Mouse (Mus musculus): ENCODE measurements around the gene Ube2s.
"Not testable (repeated sequence)": the region's sequence is repeated elsewhere in the genome, so short reads cannot be mapped to it uniquely, and the experiment has no call there.

Ube2s gene

GRCm38 (mm10) chr7:4821690-4822089 is 9.3 kb upstream of the Ube2s start:
- DNase-seq (ENCODE audit: low read depth, low spot score) = no peak

- DNase-seq (ENCODE audit: low read depth, low spot score) = not testable (repeated sequence)
Measured at GRCm38 (mm10) chr7:4820925-4821324, 8.5 kb upstream of the Ube2s start.

- peak; percentile 21 for DNase-seq (ENCODE audit: low read depth, low spot score)
Measured at GRCm38 (mm10) chr7:4816559-4816958, 4.2 kb upstream of the Ube2s start.

GRCm38 (mm10) chr7:4813105-4813791 is 858 bp upstream of the Ube2s start:
- DNase-seq (ENCODE audit: low read depth, low spot score) = no peak

- peak; percentile 62 for DNase-seq (ENCODE audit: low read depth, low spot score)
Measured at GRCm38 (mm10) chr7:4811842-4812302, 518 bp downstream of the Ube2s start.

- not testable (repeated sequence) for DNase-seq (ENCODE audit: low read depth, low spot score)
Measured at GRCm38 (mm10) chr7:4811131-4811530, 1.3 kb downstream of the Ube2s start.

- DNase-seq (ENCODE audit: low read depth, low spot score) = peak; percentile 79
Measured at GRCm38 (mm10) chr7:4806716-4807115, 5.7 kb downstream of the Ube2s start.

- no peak for DNase-seq (ENCODE audit: low read depth, low spot score)
Measured at GRCm38 (mm10) chr7:4802247-4802646, 10.1 kb downstream of the Ube2s start.

- DNase-seq (ENCODE audit: low read depth, low spot score) = peak; percentile 68
Measured at GRCm38 (mm10) chr7:4795767-4796433, 16.5 kb downstream of the Ube2s start.

GRCm38 (mm10) chr7:4794631-4795168 is 17.7 kb downstream of the Ube2s start:
- no peak for DNase-seq (ENCODE audit: low read depth, low spot score)

GRCm38 (mm10) chr7:4793674-4794073 is 18.7 kb downstream of the Ube2s start:
- DNase-seq (ENCODE audit: low read depth, low spot score) = no peak

GRCm38 (mm10) chr7:4793248-4793647 is 19.1 kb downstream of the Ube2s start:
- DNase-seq (ENCODE audit: low read depth, low spot score) = not testable (repeated sequence)

GRCm38 (mm10) chr7:4792278-4793212 is 19.8 kb downstream of the Ube2s start, which contains the start of gene Rpl28:
Rpl28 (plus strand) TSS chr7:4792874.
- DNase-seq (ENCODE audit: low read depth, low spot score) = peak; percentile 97

GRCm38 (mm10) chr7:4789436-4789935 is 22.9 kb downstream of the Ube2s start, which contains the start of gene Tmem238:
Tmem238 (minus strand) TSS chr7:4789656.
- DNase-seq (ENCODE audit: low read depth, low spot score) = peak; percentile 58

GRCm38 (mm10) chr7:4788499-4789435 is 23.6 kb downstream of the Ube2s start:
- DNase-seq (ENCODE audit: low read depth, low spot score) = peak; percentile 63

GRCm38 (mm10) chr7:4783667-4784268 is 28.6 kb downstream of the Ube2s start:
- DNase-seq (ENCODE audit: low read depth, low spot score) = no peak

GRCm38 (mm10) chr7:4782759-4783158 is 29.6 kb downstream of the Ube2s start, which contains the start of the genes Il11 and Tmem190:
Il11 (minus strand) TSS chr7:4782859.
Tmem190 (plus strand) TSS chr7:4782937.
- DNase-seq (ENCODE audit: low read depth, low spot score) = no peak

GRCm38 (mm10) chr7:4782130-4782529 is 30.3 kb downstream of the Ube2s start:
- DNase-seq (ENCODE audit: low read depth, low spot score) = no peak

- DNase-seq (ENCODE audit: low read depth, low spot score) = no peak
Measured at GRCm38 (mm10) chr7:4779921-4780320, 32.5 kb downstream of the Ube2s start.
